Mouse (Mus musculus) ES-E14 (cell line): ENCODE results near the gene Myocos. TPM values are rescaled to one million over a fixed set of nuclear protein-coding genes. Genes with fewer than 3 reads are reported as not detected.

ENCODE experiments used
- DNase-seq: peaks from one replicate; pipeline ENCODE4 v3.0.0-alpha.2; 2013; ENCODE audit warnings: low read depth, low spot score
- H3K27ac ChIP-seq: 2 replicates; pipeline ENCODE4 v1.5.1; 2012; ENCODE audit warnings: low read depth, mild to moderate bottlenecking, low read length, moderate library complexity, mixed read lengths; ENCODE audit not compliant: poor library complexity, insufficient read depth, severe bottlenecking
- H3K36me3 ChIP-seq: 2 replicates; pipeline ENCODE4 v1.6.1; 2012; ENCODE audit warnings: mild to moderate bottlenecking, low read length, moderate library complexity, mixed read lengths; ENCODE audit not compliant: control insufficient read depth, poor library complexity, insufficient read depth, severe bottlenecking
- H3K4me1 ChIP-seq, 2 experiments: fragments of 150-350 bp in 1 of 2; sonication (generic) in 1 of 2; 2 replicates each; pipeline ENCODE4 v1.6.1; 2012; ENCODE audit warnings: low read length in 2 of 2, mild to moderate bottlenecking in 1 of 2, mixed read lengths in 1 of 2; ENCODE audit not compliant: control insufficient read depth in 2 of 2, insufficient read depth in 2 of 2, poor library complexity in 1 of 2
- H3K4me3 ChIP-seq, 2 experiments: fragments of 150-350 bp in 1 of 2; sonication (generic) in 1 of 2; 2 replicates each; pipeline ENCODE4 v1.5.1; 2012; ENCODE audit warnings: low read length in 2 of 2, low read depth in 1 of 2, mild to moderate bottlenecking in 1 of 2, mixed read lengths in 1 of 2; ENCODE audit not compliant: insufficient read depth in 1 of 2, poor library complexity in 1 of 2, severe bottlenecking in 1 of 2
- H3K9ac ChIP-seq: 2 replicates; pipeline ENCODE4 v1.6.1; 2012; ENCODE audit warnings: low read depth, mild to moderate bottlenecking, low read length, mixed read lengths; ENCODE audit not compliant: poor library complexity, insufficient read depth, severe bottlenecking
- H3K9me3 ChIP-seq: fragments of 150-350 bp; sonication (generic); 2 replicates; pipeline ENCODE4 v1.6.1; 2012; ENCODE audit warnings: low read depth, mild to moderate bottlenecking, low read length; ENCODE audit not compliant: control insufficient read depth, insufficient read depth
- CHD2 ChIP-seq: IDR thresholded peaks from 2 replicates; pipeline ENCODE4 v1.6.1; 2014; ENCODE audit warnings: mild to moderate bottlenecking, low read depth, low read length, inconsistent platforms
- HCFC1 ChIP-seq: IDR thresholded peaks from 2 replicates; pipeline ENCODE4 v1.6.1; 2012; ENCODE audit warnings: low read length, inconsistent platforms, borderline replicate concordance; ENCODE audit not compliant: insufficient read depth
- MAFK ChIP-seq: IDR thresholded peaks from 2 replicates; pipeline ENCODE4 v1.6.1; 2014; ENCODE audit warnings: mild to moderate bottlenecking, low read depth, low read length, inconsistent platforms; ENCODE audit not compliant: insufficient read depth
- ZC3H11A ChIP-seq: IDR thresholded peaks from 2 replicates; pipeline ENCODE4 v1.6.1; 2012; ENCODE audit warnings: low read depth, mild to moderate bottlenecking, inconsistent platforms, low read length, borderline replicate concordance
- ZNF384 ChIP-seq: IDR thresholded peaks from 2 replicates; pipeline ENCODE4 v1.6.1; 2012; ENCODE audit warnings: low read depth, low read length, inconsistent platforms
- in situ Hi-C, 2 experiments: fragments of 600-800 bp; cut with MboI; formaldehyde crosslinking; loops; one replicate each; pipeline ENCODE4 v1.15.1; 2025; ENCODE audit warnings: low sequenced_read_pairs in 2 of 2, inconsistent platforms in 1 of 2; ENCODE audit not compliant: unreplicated experiment in 2 of 2
- total RNA-seq: library from RNA; depleted of rRNA; stranded (reverse); fragments of 300-350 nt; gene quantifications from 2 replicates; pipeline ENCODE4 v1.2.3, GENCODE M21; 2012

Myocos gene
- total RNA-seq, 1 experiment, result not detected

- peak; percentile 21 for DNase-seq
- no peak for TF ChIP-seq ZC3H11A
- no peak for TF ChIP-seq HCFC1
- no peak for TF ChIP-seq CHD2
- TF ChIP-seq MAFK, result no peak
- TF ChIP-seq ZNF384, result no peak
- Histone ChIP-seq H3K9me3 (no peaks in the 10 kb centered on the region), H3K36me3 (no peaks in the 10 kb centered on the region), H3K4me1 (no peaks in the 10 kb centered on the region; a peak in 1 of 4 replicates), H3K27ac (no peak overlapping the region), H3K9ac (no peak overlapping the region), H3K4me3 (no peak overlapping the region)
- in situ Hi-C loops, result no loop called here
These were observed 11.8 kb downstream of the Myocos start for GRCm38 (mm10) chr1:162646083-162646686.

GRCm38 (mm10) chr1:162643752-162644151, 14.3 kb downstream of the Myocos start:
- no peak for DNase-seq

GRCm38 (mm10) chr1:162642591-162642990, 15.4 kb downstream of the Myocos start:
- Histone ChIP-seq H3K9ac (no peak overlapping the region), H3K4me3 (no peak overlapping the region), H3K9me3 (no peaks in the 10 kb centered on the region), H3K27ac (no peak overlapping the region), H3K4me1 (no peaks in the 10 kb centered on the region; a peak in 1 of 4 replicates), H3K36me3 (no peaks in the 10 kb centered on the region)
- in situ Hi-C loops, result no loop called here
- TF ChIP-seq MAFK, result no peak
- no peak for TF ChIP-seq CHD2
- no peak for TF ChIP-seq ZNF384
- no peak for TF ChIP-seq ZC3H11A
- DNase-seq, result no peak

More at GRCm38 (mm10) chr1:162643752-162644151, 14.3 kb downstream of the Myocos start:
- in situ Hi-C loops, result no loop called here
- H3K4me3 ChIP-seq, result no peak overlapping the region
- no peak overlapping the region for H3K27ac ChIP-seq
- H3K9me3 ChIP-seq, result no peaks in the 10 kb centered on the region
- no peak overlapping the region for H3K9ac ChIP-seq
- no peaks in the 10 kb centered on the region; a peak in 1 of 4 replicates for H3K4me1 ChIP-seq
- no peaks in the 10 kb centered on the region for H3K36me3 ChIP-seq
- TF ChIP-seq ZC3H11A (no peak), ZNF384 (no peak), CHD2 (no peak), MAFK (no peak), HCFC1 (no peak)

GRCm38 (mm10) chr1:162639861-162640260, 18.2 kb downstream of the Myocos start:
- no peak overlapping the region for H3K9ac ChIP-seq
- no peak for DNase-seq
- no peak overlapping the region for H3K4me3 ChIP-seq
- no peaks in the 10 kb centered on the region for H3K36me3 ChIP-seq
- no peaks in the 10 kb centered on the region; a peak in 1 of 4 replicates for H3K4me1 ChIP-seq
- no peak overlapping the region for H3K27ac ChIP-seq
- in situ Hi-C loops, result no loop called here
- no peaks in the 10 kb centered on the region for H3K9me3 ChIP-seq
- TF ChIP-seq HCFC1, result no peak
- TF ChIP-seq ZNF384, result no peak
- TF ChIP-seq CHD2, result no peak
- TF ChIP-seq ZC3H11A, result no peak
- TF ChIP-seq MAFK, result no peak
